Mouse (Mus musculus) neural tube, embryonic 15.5 days (tissue): Measurements from ENCODE around the gene Psmc6. TPM values are rescaled to one million over a fixed set of nuclear protein-coding genes. Genes with fewer than 3 reads are reported as not detected.

Source experiments
- polyA plus RNA-seq: library from polyadenylated mRNA; unstranded; fragments of >200 nt; fragmentation: Nextera tagmentation; extraction: Ambion mirVana; gene quantifications from 2 replicates; pipeline ENCODE4 v1.2.1, GENCODE M21; 2015

The Psmc6 gene
- polyA plus RNA-seq, 1 experiment from 2014 or later = 153 TPM

Other genes with a start within 250 kb of the Psmc6 start
- gene Gpr137c, start 110.1 kb upstream of the Psmc6 start, polyA plus RNA-seq = 11.7 and 12.9 TPM in 2 replicates
- gene Txndc16, start 109.5 kb upstream of the Psmc6 start, polyA plus RNA-seq = 32.6 and 36.2 TPM in 2 replicates
- gene Ero1l, start 11.0 kb upstream of the Psmc6 start, polyA plus RNA-seq = 19.8 and 20.1 TPM in 2 replicates
- gene Styx, start 21.3 kb downstream of the Psmc6 start, polyA plus RNA-seq = 68.0 and 68.8 TPM in 2 replicates
- 29.4 and 32.6 TPM in 2 replicates for gene Gnpnat1, start 75.1 kb downstream of the Psmc6 start, polyA plus RNA-seq
- gene Fermt2, start 200.3 kb downstream of the Psmc6 start, polyA plus RNA-seq = 78.7 and 103 TPM in 2 replicates